Mouse (Mus musculus) left cerebral cortex, adult 8-10 months (tissue): ENCODE measurements around the gene Slc38a3. TPM values are rescaled to one million over a fixed set of nuclear protein-coding genes. Genes with fewer than 3 reads are reported as not detected.

Source experiments
- total RNA-seq, 4 experiments: library from RNA; stranded (reverse); gene quantifications; 2 replicates each; pipeline ENCODE4 v1.2.4; 2022

Slc38a3 gene
- total RNA-seq, 4 experiments from 2014 or later = 82.5 to 94.5 (median 86.9) TPM

Other genes starting within 250 kb of the Slc38a3 start
- 10 to 100 TPM; 36.2 to 37.2 (median 36.9) TPM for gene Tmem115, start 135.6 kb downstream of the Slc38a3 start, total RNA-seq
- gene Cyb561d2, start 127.3 kb downstream of the Slc38a3 start, total RNA-seq = 10 to 100 TPM; 16.3 to 20.6 (median 19.2) TPM
- 10 to 100 TPM; 40.8 to 42.3 (median 41.8) TPM for gene Nprl2, start 127.3 kb downstream of the Slc38a3 start, total RNA-seq
- gene Zmynd10, start 122.2 kb downstream of the Slc38a3 start, total RNA-seq = 1 to 10 TPM; 5.1 to 8.3 (median 6.3) TPM
- gene Rassf1, start 118.0 kb downstream of the Slc38a3 start, total RNA-seq = 10 to 100 TPM; 15.8 to 18.5 (median 16.9) TPM
- 10 to 100 TPM; 90.7 to 97.1 (median 92.8) TPM for gene Tusc2, start 106.3 kb downstream of the Slc38a3 start, total RNA-seq
- gene Hyal2, start 101.6 kb downstream of the Slc38a3 start, total RNA-seq = 10 to 100 TPM; 13.0 to 18.0 (median 15.4) TPM
- 1 to 10 TPM; 4.9 to 9.5 (median 6.8) TPM for gene Hyal1, start 92.6 kb downstream of the Slc38a3 start, total RNA-seq
- gene Naa80, start 90.6 kb downstream of the Slc38a3 start, total RNA-seq = 10 to 100 TPM in 3 of 4 experiments, 1 to 10 TPM in 1; 9.1 to 17.4 (median 13.3) TPM
- 1 to 10 TPM; 1.0 to 1.7 (median 1.1) TPM for gene Hyal3, start 88.7 kb downstream of the Slc38a3 start, total RNA-seq
- gene Ifrd2, start 81.9 kb downstream of the Slc38a3 start, total RNA-seq = 10 to 100 TPM; 11.3 to 15.5 (median 15.3) TPM
- 1 to 10 TPM; 5.1 to 5.9 (median 5.3) TPM for gene Sema3b, start 60.3 kb downstream of the Slc38a3 start, total RNA-seq
- gene Gnai2, start 34.2 kb downstream of the Slc38a3 start, total RNA-seq = 100 to 1,000 TPM; 239 to 252 (median 247) TPM
- 1 to 10 TPM in 1 of 4 experiments, under 1 TPM in 3; 0.32 to 1.0 (median 0.62) TPM for gene Gnat1, start 10.2 kb upstream of the Slc38a3 start, total RNA-seq
- gene Sema3f, start 40.9 kb upstream of the Slc38a3 start, total RNA-seq = 10 to 100 TPM; 14.5 to 17.6 (median 16.0) TPM
- gene Rbm5, start 101.5 kb upstream of the Slc38a3 start, total RNA-seq = 100 to 1,000 TPM; 117 to 136 (median 126) TPM
- gene Rbm6, start 203.7 kb upstream of the Slc38a3 start, total RNA-seq = 10 to 100 TPM; 56.0 to 69.3 (median 59.4) TPM
- 10 to 100 TPM; 23.7 to 27.5 (median 26.1) TPM for gene Mon1a, start 218.6 kb upstream of the Slc38a3 start, total RNA-seq
- gene Mst1r, start 237.3 kb upstream of the Slc38a3 start, total RNA-seq = 1 to 10 TPM in 2 of 4 experiments, under 1 TPM in 2; 0.72 to 1.7 (median 1.0) TPM